Mouse (Mus musculus) G1E (cell line): ENCODE measurements around the gene Strn4.

Source experiments
- CTCF ChIP-seq: IDR thresholded peaks from 2 replicates; pipeline ENCODE4 v1.5.1; 2012; ENCODE audit warnings: low read depth, low read length, inconsistent platforms, mixed read lengths
- POLR2AphosphoS5 ChIP-seq: IDR thresholded peaks from 2 replicates; pipeline ENCODE4 v1.6.1; 2012; ENCODE audit warnings: low read depth, low read length, inconsistent platforms; ENCODE audit not compliant: insufficient replicate concordance
- TAL1 ChIP-seq: conservative IDR thresholded peaks from 2 replicates; pipeline ENCODE4 v1.6.1; 2012; ENCODE audit warnings: low read depth, low read length, inconsistent platforms, mixed read lengths

GRCm38 (mm10) chr7:16823734-16824133 lies 8.0 kb downstream of the Strn4 start:
- no peak for TF ChIP-seq CTCF
- TF ChIP-seq TAL1 = no peak
- no peak for TF ChIP-seq POLR2AphosphoS5
